Mouse (Mus musculus): ENCODE data around the gene Tekt5.

DNA sequence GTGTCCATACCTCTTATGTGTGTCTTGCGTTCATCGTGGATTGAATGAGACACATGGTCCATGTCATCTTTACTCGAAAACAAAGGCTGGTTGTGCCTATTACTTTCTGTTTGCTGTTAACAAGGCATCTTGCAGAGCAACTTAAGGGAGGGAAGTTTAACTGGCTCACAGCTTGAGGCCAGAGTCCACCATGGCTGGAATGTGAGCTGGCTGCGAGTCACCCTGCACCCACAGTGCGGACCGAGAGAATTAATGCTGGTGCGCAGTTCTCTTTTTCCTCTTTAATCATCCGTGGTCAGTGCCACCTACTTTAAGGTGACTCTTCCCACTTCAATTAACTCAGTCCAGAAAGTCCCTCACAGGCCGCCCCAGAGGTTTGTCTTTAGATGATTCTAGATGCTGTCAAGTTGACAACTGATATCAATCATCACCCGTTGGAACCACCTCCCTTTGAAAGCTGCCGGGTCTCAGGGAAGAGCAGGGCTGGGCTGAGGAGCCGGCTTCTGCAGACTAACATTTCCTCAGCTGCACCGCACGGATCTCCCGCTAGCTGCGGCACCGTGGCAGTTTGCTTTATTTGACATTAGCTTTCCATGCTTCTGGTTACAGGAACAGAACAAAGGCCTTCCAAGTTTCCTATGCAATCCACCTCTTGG, 75.2 kb downstream of the Tekt5 start:
- TF ChIP-seq EP300 (IDR thresholded peaks at IDR 0.05; ENCODE audit: low read depth) = no peak
- no peak for TF ChIP-seq CTCF (IDR thresholded peaks at IDR 0.05; ENCODE audit: low read depth)

Data from heart, postnatal 0 days (tissue).